Mouse (Mus musculus) MEL (cell line): ENCODE measurements around the gene Slc6a16. TPM values are rescaled to one million over a fixed set of nuclear protein-coding genes. Genes with fewer than 3 reads are reported as not detected.

Experiments used
- DNase-seq: peaks from one replicate; pipeline ENCODE4 v3.0.0; 2011; ENCODE audit warnings: low read depth, low spot score
- H3K27ac ChIP-seq: 2 replicates; pipeline ENCODE4 v1.5.1; 2012; ENCODE audit warnings: low read depth, mild to moderate bottlenecking, control low read depth, low read length, moderate library complexity; ENCODE audit not compliant: control insufficient read depth
- H3K27me3 ChIP-seq, 2 experiments: fragments of 150-350 bp in 1 of 2; sonication (generic) in 1 of 2; 2 replicates each; pipeline ENCODE4 v1.6.1; 2012; ENCODE audit warnings: low read length in 2 of 2, mild to moderate bottlenecking in 2 of 2, improper control_type of control experiment in 1 of 2, moderate library complexity in 1 of 2; ENCODE audit not compliant: insufficient read depth in 2 of 2, control insufficient read depth in 1 of 2
- H3K36me3 ChIP-seq, 2 experiments: 2 replicates each; pipeline ENCODE4 v1.6.1; 2012 to 2014; ENCODE audit warnings: low read length in 2 of 2, improper control_type of control experiment in 1 of 2, inconsistent platforms in 1 of 2, mild to moderate bottlenecking in 1 of 2; ENCODE audit not compliant: insufficient read depth in 2 of 2, control insufficient read depth in 1 of 2
- H3K4me1 ChIP-seq, 2 experiments: fragments of 150-350 bp in 1 of 2; sonication (generic) in 1 of 2; 2 replicates each; pipeline ENCODE4 v1.6.1; 2012; ENCODE audit warnings: low read length in 2 of 2, improper control_type of control experiment in 1 of 2, mild to moderate bottlenecking in 1 of 2; ENCODE audit not compliant: insufficient read depth in 2 of 2, control insufficient read depth in 1 of 2
- H3K4me3 ChIP-seq, 2 experiments: fragments of 150-350 bp in 1 of 2; sonication (generic) in 1 of 2; 2 replicates each; pipeline ENCODE4 v1.5.1; 2012; ENCODE audit warnings: low read depth in 2 of 2, low read length in 2 of 2, mild to moderate bottlenecking in 2 of 2, moderate library complexity in 2 of 2, control low read depth in 1 of 2, improper control_type of control experiment in 1 of 2; ENCODE audit not compliant: control insufficient read depth in 1 of 2, insufficient read depth in 1 of 2
- H3K79me2 ChIP-seq: 2 replicates; pipeline ENCODE4 v1.6.1; 2012; ENCODE audit warnings: mild to moderate bottlenecking, low read length, moderate library complexity; ENCODE audit not compliant: control insufficient read depth, poor library complexity, insufficient read depth
- H3K9ac ChIP-seq: 2 replicates; pipeline ENCODE4 v1.6.1; 2012; ENCODE audit warnings: low read depth, mild to moderate bottlenecking, control low read depth, low read length, moderate library complexity; ENCODE audit not compliant: control insufficient read depth, poor library complexity, severe bottlenecking
- H3K9me3 ChIP-seq: fragments of 150-350 bp; sonication (generic); replicated peaks from 2 replicates; pipeline ENCODE4 v1.6.1; 2012; ENCODE audit warnings: mild to moderate bottlenecking, low read length, improper control_type of control experiment, moderate library complexity; ENCODE audit not compliant: insufficient read depth
- BHLHE40 ChIP-seq: IDR thresholded peaks from 2 replicates; pipeline ENCODE4 v1.6.1; 2012; ENCODE audit warnings: low read depth, mild to moderate bottlenecking, inconsistent platforms, low read length, improper control_type of control experiment, borderline replicate concordance
- CHD1 ChIP-seq: IDR thresholded peaks from 2 replicates; pipeline ENCODE4 v1.6.1; 2012; ENCODE audit warnings: low read depth, mild to moderate bottlenecking, inconsistent platforms, low read length, improper control_type of control experiment
- ELF1 ChIP-seq: IDR thresholded peaks from 2 replicates; pipeline ENCODE4 v1.6.1; 2014; ENCODE audit warnings: low read depth, mild to moderate bottlenecking, inconsistent platforms, low read length, improper control_type of control experiment, moderate library complexity
- ETS1 ChIP-seq: IDR thresholded peaks from 2 replicates; pipeline ENCODE4 v1.6.1; 2012; ENCODE audit warnings: low read depth, mild to moderate bottlenecking, inconsistent platforms, low read length, improper control_type of control experiment, moderate library complexity
- GABPA ChIP-seq: IDR thresholded peaks from 2 replicates; pipeline ENCODE4 v1.6.1; 2012; ENCODE audit warnings: low read depth, mild to moderate bottlenecking, inconsistent platforms, low read length, improper control_type of control experiment, moderate library complexity
- JUND ChIP-seq: IDR thresholded peaks from 2 replicates; pipeline ENCODE4 v1.6.1; 2011; ENCODE audit warnings: low read depth, mild to moderate bottlenecking, improper control_type of control experiment, low read length
- MAFK ChIP-seq: IDR thresholded peaks from 2 replicates; pipeline ENCODE4 v1.6.1; 2011; ENCODE audit warnings: low read depth, mild to moderate bottlenecking, low read length, improper control_type of control experiment, borderline replicate concordance
- MEF2A ChIP-seq: IDR thresholded peaks from 2 replicates; pipeline ENCODE4 v1.6.1; 2014; ENCODE audit warnings: low read depth, mild to moderate bottlenecking, inconsistent platforms, low read length, improper control_type of control experiment; ENCODE audit not compliant: poor library complexity, insufficient replicate concordance, severe bottlenecking; ENCODE audit errors: extremely low read depth
- MYC ChIP-seq: IDR thresholded peaks from 2 replicates; pipeline ENCODE4 v1.6.1; 2011; ENCODE audit warnings: low read depth, mild to moderate bottlenecking, low read length, improper control_type of control experiment, moderate library complexity
- NRF1 ChIP-seq: IDR thresholded peaks from 2 replicates; pipeline ENCODE4 v1.6.1; 2014; ENCODE audit warnings: low read depth, mild to moderate bottlenecking, inconsistent platforms, low read length, improper control_type of control experiment, moderate library complexity; ENCODE audit not compliant: poor library complexity, insufficient read depth, severe bottlenecking
- POLR2AphosphoS2 ChIP-seq: IDR thresholded peaks from 2 replicates; pipeline ENCODE4 v1.6.1; 2011; ENCODE audit warnings: low read length, improper control_type of control experiment
- RCOR1 ChIP-seq: IDR thresholded peaks from 2 replicates; pipeline ENCODE4 v1.6.1; 2012; ENCODE audit warnings: low read depth, mild to moderate bottlenecking, inconsistent platforms, low read length, improper control_type of control experiment
- SMC3 ChIP-seq: IDR thresholded peaks from 2 replicates; pipeline ENCODE4 v1.6.1; 2011; ENCODE audit warnings: low read depth, low read length, improper control_type of control experiment
- TAL1 ChIP-seq: IDR thresholded peaks from 2 replicates; pipeline ENCODE4 v1.6.1; 2012; ENCODE audit warnings: mild to moderate bottlenecking, inconsistent platforms, low read length, moderate library complexity, mixed read lengths
- TBP ChIP-seq: IDR thresholded peaks from 2 replicates; pipeline ENCODE4 v1.8.0; 2011; ENCODE audit warnings: low read depth, low read length, improper control_type of control experiment
- TCF12 ChIP-seq: IDR thresholded peaks from 2 replicates; pipeline ENCODE4 v1.6.1; 2014; ENCODE audit warnings: low read depth, mild to moderate bottlenecking, inconsistent platforms, low read length, improper control_type of control experiment, moderate library complexity
- USF2 ChIP-seq, 2 experiments: IDR thresholded peaks; 2 replicates each; pipeline ENCODE4 v1.6.1; 2011 to 2012; ENCODE audit warnings: improper control_type of control experiment in 2 of 2, low read length in 2 of 2, borderline replicate concordance in 1 of 2, inconsistent platforms in 1 of 2, low read depth in 1 of 2, mild to moderate bottlenecking in 1 of 2; ENCODE audit not compliant: insufficient read depth in 1 of 2
- ZC3H11A ChIP-seq: IDR thresholded peaks from 2 replicates; pipeline ENCODE4 v1.6.1; 2012; ENCODE audit warnings: low read depth, mild to moderate bottlenecking, inconsistent platforms, low read length, improper control_type of control experiment
- ZKSCAN1 ChIP-seq: IDR thresholded peaks from 2 replicates; pipeline ENCODE4 v1.6.1; 2012; ENCODE audit warnings: low read depth, mild to moderate bottlenecking, inconsistent platforms, low read length, improper control_type of control experiment, moderate library complexity
- ZMIZ1 ChIP-seq: IDR thresholded peaks from 2 replicates; pipeline ENCODE4 v1.6.1; 2012; ENCODE audit warnings: low read depth, mild to moderate bottlenecking, inconsistent platforms, low read length, improper control_type of control experiment, moderate library complexity
- ZNF384 ChIP-seq: IDR thresholded peaks from 2 replicates; pipeline ENCODE4 v1.6.1; 2012; ENCODE audit warnings: low read depth, mild to moderate bottlenecking, inconsistent platforms, low read length, improper control_type of control experiment
- polyA plus RNA-seq, 2 experiments: library from polyadenylated mRNA; stranded (reverse) in 1 of 2; unstranded in 1 of 2; fragments of >175 nt in 1 of 2; fragments of >200 nt in 1 of 2; gene quantifications; 2 replicates each; pipeline versions ENCODE4 v1.2.1 to v1.2.4; 2012; ENCODE audit warnings: low replicate concordance in 2 of 2, low read depth in 1 of 2; ENCODE audit not compliant: insufficient read length in 2 of 2, insufficient read depth in 1 of 2, missing spikeins in 1 of 2
- total RNA-seq: library from RNA; depleted of rRNA; stranded (reverse); fragments of 300-350 nt; gene quantifications from 2 replicates; pipeline ENCODE4 v1.2.3, GENCODE M21; 2012

Gene Slc6a16
- total and polyA plus RNA-seq, 3 experiments: not detected

GRCm38 (mm10) chr7:45229459-45230203 is 11.3 kb upstream of the Slc6a16 start:
- Histone ChIP-seq H3K27me3 (peaks cover 4 to 5% of the 10 kb centered on the region in 2 experiments), H3K9ac (no peak overlapping the region), H3K9me3 (no peaks in the 10 kb centered on the region), H3K36me3 (0 out of 4 replicates have a peak, but pooled peaks cover 0 to 2% of the 10 kb centered on the region in 2 experiments), H3K4me3 (no peak overlapping the region), H3K79me2 (no peaks in the 10 kb centered on the region), H3K4me1 (no peaks in the 10 kb centered on the region; a peak in 2 of 4 replicates), H3K27ac (no peak overlapping the region)
- TF ChIP-seq TCF12 (no peak), BHLHE40 (no peak), GABPA (no peak), MYC (no peak), POLR2AphosphoS2 (no peak), MEF2A (no peak), ZKSCAN1 (no peak), ELF1 (no peak), ZNF384 (no peak), JUND (no peak), SMC3 (no peak)
- DNase-seq: no peak

- Histone ChIP-seq H3K79me2 (no peaks in the 10 kb centered on the region), H3K4me1 (no peaks in the 10 kb centered on the region; a peak in 2 of 4 replicates), H3K4me3 (no peak overlapping the region), H3K36me3 (0 out of 4 replicates have a peak, but pooled peaks cover 0 to 2% of the 10 kb centered on the region in 2 experiments), H3K9me3 (no peaks in the 10 kb centered on the region), H3K27ac (no peak overlapping the region), H3K27me3 (peaks cover 3 to 4% of the 10 kb centered on the region in 2 experiments), H3K9ac (no peak overlapping the region)
- DNase-seq: no peak
- TF ChIP-seq USF2 (IDR thresholded peaks at IDR 0.05; ENCODE audit: borderline replicate concordance in 1 of 2, insufficient read depth in 1 of 2, low read depth in 1 of 2, low read length in 2 of 2) (no peak), CHD1 (no peak), TAL1 (no peak), ZC3H11A (no peak), ZMIZ1 (no peak), NRF1 (no peak), ETS1 (no peak), POLR2AphosphoS2 (no peak), TBP (no peak), TCF12 (no peak), MAFK (no peak), MEF2A (no peak), RCOR1 (no peak), MYC (no peak)
These were observed 9.7 kb upstream of the Slc6a16 start for GRCm38 (mm10) chr7:45231192-45231591.
